Mouse (Mus musculus) CH12.LX (cell line): ENCODE results near the gene Thap7. TPM values are rescaled to one million over a fixed set of nuclear protein-coding genes. Genes with fewer than 3 reads are reported as not detected.

Experiments
- DNase-seq: peaks from one replicate; pipeline ENCODE4 v3.0.0-alpha.2; 2013; ENCODE audit errors: extremely low read depth
- H3K27ac ChIP-seq: 2 replicates; pipeline ENCODE4 v1.5.1; 2012; ENCODE audit warnings: low read depth, mild to moderate bottlenecking, control low read depth, moderate library complexity; ENCODE audit not compliant: insufficient read depth
- H3K27me3 ChIP-seq: replicated peaks from 2 replicates; pipeline ENCODE3; 2012; ENCODE audit warnings: inconsistent platforms
- H3K36me3 ChIP-seq, 2 experiments: replicated peaks in 1 of 2; 2 replicates each; pipeline versions ENCODE3 to v1.6.1; 2012; ENCODE audit warnings: inconsistent platforms in 1 of 2, low read length in 1 of 2, mild to moderate bottlenecking in 1 of 2, mixed read lengths in 1 of 2, moderate library complexity in 1 of 2; ENCODE audit not compliant: control insufficient read depth in 1 of 2, insufficient read depth in 1 of 2
- H3K4me1 ChIP-seq, 2 experiments: 2 replicates each; pipeline ENCODE4 v1.6.1; 2012; ENCODE audit warnings: inconsistent platforms in 1 of 2, moderate library complexity in 1 of 2; ENCODE audit not compliant: insufficient read depth in 2 of 2, control insufficient read depth in 1 of 2
- H3K4me2 ChIP-seq: 2 replicates; pipeline ENCODE4 v1.6.1; 2012; ENCODE audit warnings: low read depth, mild to moderate bottlenecking, control low read depth; ENCODE audit not compliant: poor library complexity, insufficient read depth, severe bottlenecking
- H3K4me3 ChIP-seq, 3 experiments: fragments of 150-350 bp in 1 of 3; sonication (generic) in 1 of 3; replicated peaks in 1 of 3; 2 replicates each; pipeline versions ENCODE3 to v1.5.1; 2011 to 2012; ENCODE audit warnings: low read depth in 2 of 3, low read length in 2 of 3, mild to moderate bottlenecking in 2 of 3, moderate library complexity in 2 of 3, control low read depth in 1 of 3, improper control_type of control experiment in 1 of 3, inconsistent platforms in 1 of 3, mixed read lengths in 1 of 3; ENCODE audit not compliant: poor library complexity in 1 of 3
- H3K79me2 ChIP-seq: replicated peaks from 2 replicates; pipeline ENCODE4 v1.6.1; 2012; ENCODE audit warnings: mild to moderate bottlenecking, moderate library complexity; ENCODE audit not compliant: control insufficient read depth, poor library complexity, insufficient read depth, severe bottlenecking; ENCODE audit errors: extremely low read depth
- H3K9ac ChIP-seq: 2 replicates; pipeline ENCODE4 v1.6.1; 2012; ENCODE audit warnings: low read depth, mild to moderate bottlenecking, control low read depth, moderate library complexity; ENCODE audit not compliant: insufficient read depth
- H3K9me3 ChIP-seq: replicated peaks from 2 replicates; pipeline ENCODE3; 2012; ENCODE audit warnings: low read length, inconsistent platforms, mixed read lengths
- BHLHE40 ChIP-seq: IDR thresholded peaks from 2 replicates; pipeline ENCODE4 v1.6.1; 2011; ENCODE audit warnings: mild to moderate bottlenecking, low read depth, low read length, improper control_type of control experiment
- CHD1 ChIP-seq: IDR thresholded peaks from 2 replicates; pipeline ENCODE4 v1.6.1; 2012; ENCODE audit warnings: low read depth, low read length, improper control_type of control experiment, inconsistent platforms
- CTCF ChIP-seq, 2 experiments: IDR thresholded peaks in 1 of 2; conservative IDR thresholded peaks in 1 of 2; 2 replicates each; pipeline ENCODE4 v1.5.1; 2011 to 2012; ENCODE audit warnings: low read depth in 2 of 2, low read length in 2 of 2, improper control_type of control experiment in 1 of 2, inconsistent platforms in 1 of 2, mild to moderate bottlenecking in 1 of 2, moderate library complexity in 1 of 2
- E2F4 ChIP-seq: IDR thresholded peaks from 2 replicates; pipeline ENCODE4 v1.6.1; 2011; ENCODE audit warnings: low read depth, low read length, improper control_type of control experiment; ENCODE audit not compliant: insufficient replicate concordance
- EP300 ChIP-seq: IDR thresholded peaks from 2 replicates; pipeline ENCODE4 v1.6.1; 2011; ENCODE audit warnings: low read length, improper control_type of control experiment
- IRF4 ChIP-seq: IDR thresholded peaks from 2 replicates; pipeline ENCODE4 v1.6.1; 2014; ENCODE audit warnings: low read depth, mild to moderate bottlenecking, inconsistent platforms, low read length, improper control_type of control experiment
- JUN ChIP-seq: IDR thresholded peaks from 2 replicates; pipeline ENCODE4 v1.6.1; 2011; ENCODE audit warnings: low read depth, mild to moderate bottlenecking, low read length, improper control_type of control experiment, moderate library complexity; ENCODE audit not compliant: insufficient read depth
- JUND ChIP-seq: conservative IDR thresholded peaks from 2 replicates; pipeline ENCODE4 v1.6.1; 2011; ENCODE audit warnings: low read depth, low read length, improper control_type of control experiment
- MAZ ChIP-seq: IDR thresholded peaks from 2 replicates; pipeline ENCODE4 v1.6.1; 2012; ENCODE audit warnings: low read depth, mild to moderate bottlenecking, inconsistent platforms, low read length, improper control_type of control experiment, moderate library complexity
- MXI1 ChIP-seq: IDR thresholded peaks from 2 replicates; pipeline ENCODE4 v1.6.1; 2011; ENCODE audit warnings: mild to moderate bottlenecking, low read depth, low read length, improper control_type of control experiment
- MYC ChIP-seq: IDR thresholded peaks from 2 replicates; pipeline ENCODE4 v1.6.1; 2011; ENCODE audit warnings: low read depth, mild to moderate bottlenecking, improper control_type of control experiment, low read length
- NELFE ChIP-seq: IDR thresholded peaks from 2 replicates; pipeline ENCODE4 v1.6.1; 2011; ENCODE audit warnings: low read depth, low read length, improper control_type of control experiment
- POLR2A ChIP-seq: IDR thresholded peaks from 2 replicates; pipeline ENCODE4 v1.6.1; 2011; ENCODE audit warnings: low read depth, mild to moderate bottlenecking, improper control_type of control experiment, low read length
- POLR2AphosphoS2 ChIP-seq: IDR thresholded peaks from 2 replicates; pipeline ENCODE4 v1.6.1; 2011; ENCODE audit warnings: low read depth, low read length, improper control_type of control experiment
- RAD21 ChIP-seq: IDR thresholded peaks from 2 replicates; pipeline ENCODE4 v1.6.1; 2011; ENCODE audit warnings: low read depth, mild to moderate bottlenecking, low read length, improper control_type of control experiment, moderate library complexity
- RCOR1 ChIP-seq: conservative IDR thresholded peaks from 2 replicates; pipeline ENCODE4 v1.6.1; 2012; ENCODE audit warnings: low read depth, mild to moderate bottlenecking, inconsistent platforms, low read length, improper control_type of control experiment
- UBTF ChIP-seq: IDR thresholded peaks from 2 replicates; pipeline ENCODE4 v1.6.1; 2012; ENCODE audit warnings: low read depth, mild to moderate bottlenecking, inconsistent platforms, low read length, improper control_type of control experiment, moderate library complexity
- USF1 ChIP-seq: IDR thresholded peaks from 2 replicates; pipeline ENCODE4 v1.6.1; 2014; ENCODE audit warnings: low read depth, mild to moderate bottlenecking, inconsistent platforms, low read length, improper control_type of control experiment
- ZKSCAN1 ChIP-seq: IDR thresholded peaks from 2 replicates; pipeline ENCODE4 v1.6.1; 2012; ENCODE audit warnings: low read depth, inconsistent platforms, low read length, improper control_type of control experiment, borderline replicate concordance
- ZNF384 ChIP-seq: IDR thresholded peaks from 2 replicates; pipeline ENCODE4 v1.6.1; 2012; ENCODE audit warnings: low read depth, low read length, improper control_type of control experiment, inconsistent platforms
- dilution Hi-C: fragments of 300-500 bp; cut with MboI; formaldehyde crosslinking; loops from 2 replicates; pipeline ENCODE4 v1.14.3; 2020; ENCODE audit warnings: low sequenced_read_pairs; ENCODE audit not compliant: extremely low pct_unique_long_range_greater_than_20kb, extremely low pct_ligation_motif_present
- in situ Hi-C: fragments of 300-500 bp; cut with MboI; formaldehyde crosslinking; loops from 3 replicates; pipeline ENCODE4 v1.14.3; 2019; ENCODE audit warnings: low sequenced_read_pairs, low pct_ligation_motif_present, low pct_unique_long_range_greater_than_20kb, mixed read lengths
- polyA plus RNA-seq: library from polyadenylated mRNA; unstranded; fragments of >175 nt; gene quantifications from 2 replicates; pipeline ENCODE4 v1.2.1, GENCODE M21; 2012; ENCODE audit warnings: low read depth; ENCODE audit not compliant: insufficient read length
- total RNA-seq, 2 experiments: library from RNA; depleted of rRNA; stranded (reverse); fragments of 300-350 nt in 1 of 2; fragments of >200 nt in 1 of 2; gene quantifications; 2 replicates each; pipeline ENCODE4 v1.2.3; 2012 to 2014

The Thap7 gene
- total and polyA plus RNA-seq, 3 experiments, result 64.3 to 83.3 (median 79.4) TPM

- Histone ChIP-seq H3K36me3 (no peaks in the 10 kb centered on the region), H3K79me2 (no peaks in the 10 kb centered on the region), H3K9me3 (no peaks in the 10 kb centered on the region), H3K4me3 (no peak within 1 kb of the TSS), H3K9ac (no peak within 1 kb of the TSS), H3K4me1 (peaks cover 9% of the 10 kb centered on the region in 2 experiments; a peak in 3 of 4 replicates), H3K4me2 (no peak within 1 kb of the TSS)
- in situ Hi-C loops, result no loop called here
- TF ChIP-seq BHLHE40, result peak; percentile 18; the same call in 1 of the 2 replicates
- no peak for TF ChIP-seq RAD21
- TF ChIP-seq, all 38 proteins: peak for 1
- DNase-seq, result no peak
- Histone ChIP-seq H3K27me3 (peaks cover 82% of the 10 kb centered on the region), H3K27ac (no peak within 1 kb of the TSS)
- dilution Hi-C loops, result no loop called here
Observed at GRCm38 (mm10) chr16:17561751-17562208, 30.8 kb upstream of the Thap7 start, which contains the start of gene P2rx6. P2rx6 (plus strand) TSS chr16:17561885.

- Histone ChIP-seq H3K36me3 (no peaks in the 10 kb centered on the region), H3K4me1 (peaks cover 9% of the 10 kb centered on the region in 2 experiments), H3K9ac (no peak within 1 kb of the TSS), H3K9me3 (no peaks in the 10 kb centered on the region), H3K4me3 (no peak within 1 kb of the TSS), H3K79me2 (no peaks in the 10 kb centered on the region), H3K27me3 (peaks cover 78% of the 10 kb centered on the region), H3K27ac (no peak within 1 kb of the TSS), H3K4me2 (no peak within 1 kb of the TSS)
- TF ChIP-seq CTCF (conservative IDR thresholded peaks at IDR 0.05 in 1 of 2, IDR thresholded peaks at IDR 0.05 in 1 of 2; ENCODE audit: low read depth in 2 of 2, low read length in 2 of 2) (0 out of 4 replicates have a peak, but pooled peaks of 1 of the 2 experiments have one; percentile 2), ZKSCAN1 (no peak)
- in situ Hi-C loops (no loop called here), dilution Hi-C loops (no loop called here)
- no peak for DNase-seq
Observed at GRCm38 (mm10) chr16:17561128-17561750, 30.3 kb upstream of the Thap7 start, which contains the start of gene Lrrc74b. Lrrc74b (minus strand) TSS chr16:17561247.

- Histone ChIP-seq H3K4me3 (no peak overlapping the region), H3K36me3 (no peaks in the 10 kb centered on the region), H3K27me3 (peaks cover 61% of the 10 kb centered on the region), H3K4me1 (peaks cover 18 to 27% of the 10 kb centered on the region in 2 experiments), H3K9ac (no peak overlapping the region), H3K4me2 (no peak overlapping the region), H3K79me2 (no peaks in the 10 kb centered on the region), H3K27ac (no peak overlapping the region), H3K9me3 (no peaks in the 10 kb centered on the region)
- in situ Hi-C loops, result loop anchor here (5.0 to 10.0 kb wide), 2 partner anchors 58 to 175 kb away; partner anchors contain the start of genes Med15 and Smpd4
- DNase-seq, result no peak
- dilution Hi-C loops, result no loop called here
- TF ChIP-seq MXI1 (no peak), CTCF (conservative IDR thresholded peaks at IDR 0.05 in 1 of 2, IDR thresholded peaks at IDR 0.05 in 1 of 2; ENCODE audit: low read depth in 2 of 2, low read length in 2 of 2) (no peak), USF1 (no peak), EP300 (no peak), UBTF (no peak), IRF4 (no peak), JUN (no peak), POLR2AphosphoS2 (no peak), ZKSCAN1 (no peak), RCOR1 (no peak), E2F4 (no peak), ZNF384 (no peak), NELFE (no peak), BHLHE40 (no peak), MAZ (no peak), JUND (no peak), MYC (no peak), POLR2A (no peak), CHD1 (no peak)
Observed at GRCm38 (mm10) chr16:17559396-17560027, 28.6 kb upstream of the Thap7 start.
